Mouse (Mus musculus) small intestine, adult 10 weeks (tissue): ENCODE measurements around the gene Slc1a6. TPM values are rescaled to one million over a fixed set of nuclear protein-coding genes. Genes with fewer than 3 reads are reported as not detected.

Source experiments
- polyA plus RNA-seq: library from polyadenylated mRNA; stranded (reverse); fragments of 350-450 nt; fragmentation: Illumina TruSeq; extraction: RNeasy Lipid Tissue Mini Kit (QIAGEN cat#74804); gene quantifications from one replicate; pipeline ENCODE4 v1.2.3, GENCODE M21; 2014; ENCODE audit warnings: low replicate concordance

The Slc1a6 gene
- not detected for polyA plus RNA-seq

DNA sequence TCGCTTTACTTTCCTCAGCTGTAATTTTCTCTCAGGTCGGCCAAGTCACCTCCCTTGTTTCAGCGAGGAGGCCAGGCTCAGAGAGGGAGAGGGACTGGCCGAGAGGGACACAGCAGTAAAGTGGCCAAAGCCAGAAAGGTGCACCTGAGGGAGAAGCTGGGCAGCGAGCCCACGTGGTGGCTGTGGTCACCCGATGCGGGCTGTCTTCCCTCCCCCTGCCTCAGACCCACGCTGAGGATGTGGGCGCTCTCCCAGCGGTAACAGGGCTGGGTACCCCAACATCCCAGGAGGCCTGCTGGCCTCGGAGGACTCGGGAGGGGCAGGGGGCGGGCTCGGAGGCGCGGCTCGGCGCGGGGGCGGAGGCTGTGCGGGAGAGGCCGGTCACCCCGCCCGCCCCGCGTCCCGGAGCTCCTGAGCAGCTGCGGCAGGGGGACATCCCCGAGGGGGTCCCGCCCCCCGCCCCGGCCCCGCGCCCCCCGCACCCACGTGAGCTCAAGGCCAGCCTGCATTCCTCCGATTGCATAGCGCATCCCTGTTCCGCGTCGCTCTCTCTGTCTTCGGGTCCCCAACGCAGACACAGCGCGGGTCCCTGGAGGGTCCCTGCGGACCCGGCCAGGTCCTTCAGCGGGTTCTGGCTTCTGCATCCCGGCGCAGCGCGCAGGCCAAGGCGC is at the start of gene Slc1a6:
Gene Slc1a6 (plus strand): TSS at position 516 of the 671 bp plus-strand sequence.

DNA sequence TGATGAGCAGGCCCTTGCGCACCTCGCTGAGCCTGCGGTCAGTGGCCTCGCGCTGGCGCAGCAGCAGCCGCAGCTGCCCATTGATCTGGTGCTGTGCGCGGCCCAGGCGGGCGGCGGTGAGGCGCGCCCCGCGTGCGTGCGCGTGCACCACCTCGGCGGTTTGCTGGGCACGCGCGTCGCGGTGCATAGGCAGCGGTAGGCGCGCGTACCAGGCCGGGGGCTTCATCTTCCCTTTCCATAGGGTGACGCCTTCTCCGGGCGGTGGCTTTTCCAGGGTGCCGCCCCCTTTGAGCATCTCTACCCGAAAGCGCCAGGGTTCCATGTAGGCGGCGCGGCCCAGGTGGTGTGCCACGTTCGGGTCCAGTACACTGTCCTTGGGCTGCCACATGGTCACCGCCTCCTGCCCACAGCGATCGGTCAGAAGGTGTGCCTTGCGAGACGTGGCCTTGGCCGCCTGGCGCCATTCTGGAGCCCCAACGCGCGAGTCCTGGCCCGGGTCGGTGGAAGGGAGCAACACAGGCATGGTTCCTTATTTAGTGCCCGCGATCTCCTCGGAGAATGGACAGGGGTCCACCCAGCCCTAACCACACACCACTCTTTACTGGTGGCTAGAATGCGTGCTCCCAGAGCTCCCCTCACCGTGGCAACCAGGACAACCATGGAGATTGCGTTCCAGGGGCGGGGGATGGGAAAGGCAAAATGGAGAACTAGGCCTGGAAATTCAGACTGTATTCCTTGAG is 27.7 kb upstream of the Slc1a6 start, which contains the start of gene Ccdc105:
Gene Ccdc105 (minus strand): TSS at position 614 of the 740 bp plus-strand sequence.

DNA sequence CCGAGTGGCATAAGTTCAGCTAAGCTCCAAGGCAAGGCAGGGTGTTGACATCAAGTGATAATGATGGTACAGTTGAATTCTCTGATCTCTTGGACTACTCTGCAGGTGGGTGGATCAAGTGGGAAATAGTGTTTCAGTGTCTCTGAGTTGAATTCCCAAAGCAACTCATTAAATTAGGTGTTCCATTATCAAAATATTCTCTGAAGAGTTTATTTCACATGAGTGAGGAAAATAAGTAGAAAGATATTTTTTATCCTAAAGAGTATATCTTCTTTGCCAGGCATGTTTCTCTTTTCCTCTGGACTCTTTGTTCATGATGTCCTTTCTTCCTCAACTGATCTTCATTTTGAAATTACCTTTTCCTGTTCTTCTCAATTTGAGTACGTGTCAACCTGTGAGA is 71.8 kb downstream of the Slc1a6 start, which contains the start of gene Olfr1356:
Gene Olfr1356 (minus strand): TSS at position 101 of the 400 bp plus-strand sequence.

Other genes starting within 250 kb of the Slc1a6 start
- 6.6 TPM for gene Ilvbl, start 206.2 kb upstream of the Slc1a6 start, polyA plus RNA-seq
- gene Syde1, start 188.5 kb upstream of the Slc1a6 start, polyA plus RNA-seq = 1.0 TPM
- gene Olfr1357, start 162.4 kb upstream of the Slc1a6 start, polyA plus RNA-seq = not detected
- 0.45 TPM for gene Casp14, start 62.2 kb upstream of the Slc1a6 start, polyA plus RNA-seq
- not detected for gene Ccdc105, start 27.4 kb upstream of the Slc1a6 start, polyA plus RNA-seq
- not detected for gene Olfr1356, start 71.7 kb downstream of the Slc1a6 start, polyA plus RNA-seq
- not detected for gene Olfr1355, start 95.0 kb downstream of the Slc1a6 start, polyA plus RNA-seq
- gene Olfr1354, start 132.7 kb downstream of the Slc1a6 start, polyA plus RNA-seq = not detected
- not detected for gene Olfr8, start 170.1 kb downstream of the Slc1a6 start, polyA plus RNA-seq
- gene Olfr1353, start 182.8 kb downstream of the Slc1a6 start, polyA plus RNA-seq = not detected
- not detected for gene Olfr1352, start 200.6 kb downstream of the Slc1a6 start, polyA plus RNA-seq
- not detected for gene Olfr1351, start 232.0 kb downstream of the Slc1a6 start, polyA plus RNA-seq
- gene Olfr57, start 248.2 kb downstream of the Slc1a6 start, polyA plus RNA-seq = not detected